29 mouse cellular contexts compared by ENCODE assay signal in the genomic region with DNA sequence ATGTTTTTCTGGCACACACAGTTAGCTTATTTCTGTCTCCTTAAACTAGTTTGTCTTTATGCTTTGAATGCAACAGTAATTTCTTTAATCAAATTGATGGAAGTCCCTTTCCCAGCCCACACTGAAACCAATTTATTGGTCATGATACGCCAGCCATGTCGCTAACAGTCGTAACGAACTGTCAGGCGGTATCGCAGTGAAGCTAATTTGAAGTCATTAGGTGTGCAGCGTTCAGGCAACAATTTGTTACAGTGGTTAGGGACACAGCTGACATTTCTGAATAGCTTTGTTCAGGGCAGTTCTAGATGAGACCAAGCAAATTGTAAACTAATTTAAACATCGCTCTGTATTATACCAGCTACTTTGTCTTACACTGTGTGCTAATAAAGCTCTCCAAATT.
A peak's percentile ranks its signal among the peaks of the same experiment; 100 is the strongest.
DNase-seq lines count a peak whose midpoint lies in the region; ATAC-seq lines count a peak whose summit lies in the region.
"Had no signal": no experiment of that assay in that cellular context is flagged by ENCODE, and none has a peak within 500 bp of the region (broad histone marks: within the 10 kb centered on the region; RNA-seq: fewer than 3 reads in every experiment).

No protein-coding gene starts in this region.

- no peaks in the 10 kb centered on the region for H3K27me3 ChIP-seq in hindbrain, embryonic 12.5 days
- no peaks in the 10 kb centered on the region for H3K27me3 ChIP-seq in hindbrain, embryonic 13.5 days
- H3K27me3 ChIP-seq: CH12.LX; embryonic facial prominence, embryonic 13.5 days; embryonic facial prominence, embryonic 15.5 days had no signal

- no peaks in the 10 kb centered on the region for H3K36me3 ChIP-seq in hindbrain, embryonic 12.5 days
- no peaks in the 10 kb centered on the region for H3K36me3 ChIP-seq in hindbrain, embryonic 13.5 days
- H3K36me3 ChIP-seq: embryonic facial prominence, embryonic 13.5 days; embryonic facial prominence, embryonic 15.5 days; forebrain, embryonic 10.5 days; forebrain, embryonic 12.5 days; G1E had no signal

- WGBS in hindbrain, embryonic 12.5 days = 58% methylated on average over 8 of the region's 8 CpGs
- 48% methylated on average over 8 of the region's 8 CpGs for WGBS in hindbrain, embryonic 13.5 days

- no peak overlapping the region for H3K4me3 ChIP-seq in hindbrain, embryonic 12.5 days
- H3K4me3 ChIP-seq in hindbrain, embryonic 13.5 days = no peak overlapping the region
- H3K4me3 ChIP-seq: embryonic facial prominence, embryonic 13.5 days; embryonic facial prominence, embryonic 15.5 days; erythroblast, embryonic 14.5 days; forebrain, embryonic 10.5 days; forebrain, embryonic 12.5 days had no signal

- peaks cover 14% of the 10 kb centered on the region for H3K4me1 ChIP-seq in hindbrain, embryonic 12.5 days
- H3K4me1 ChIP-seq in hindbrain, embryonic 13.5 days (replicated peaks) = peaks cover 13% of the 10 kb centered on the region
- H3K4me1 ChIP-seq: embryonic facial prominence, embryonic 13.5 days; embryonic facial prominence, embryonic 15.5 days had no signal

- 0 out of 2 replicates have a peak, but pooled peaks have one; percentile 29 for ATAC-seq in hindbrain, embryonic 12.5 days (ENCODE audit: low FRiP score)
- ATAC-seq in hindbrain, embryonic 13.5 days (ENCODE audit: low FRiP score) = no peak
- ATAC-seq: activated CD4-positive, CD25-positive, alpha-beta regulatory T cell, adult 4 months; CD4-positive, CD25-positive, alpha-beta regulatory T cell, adult 4 months; forebrain, embryonic 14.5 days; forebrain, embryonic 16.5 days; Patski had no signal

- no peak overlapping the region for H3K9ac ChIP-seq in hindbrain, embryonic 12.5 days
- H3K9ac ChIP-seq in hindbrain, embryonic 13.5 days = no peak overlapping the region
- H3K9ac ChIP-seq: embryonic facial prominence, embryonic 13.5 days; embryonic facial prominence, embryonic 15.5 days; forebrain, embryonic 12.5 days had no signal

- H3K4me2 ChIP-seq in hindbrain, embryonic 12.5 days (replicated peaks) = no peak overlapping the region
- H3K4me2 ChIP-seq in hindbrain, embryonic 13.5 days = no peak overlapping the region
- H3K4me2 ChIP-seq: embryonic facial prominence, embryonic 13.5 days; embryonic facial prominence, embryonic 15.5 days; forebrain, embryonic 12.5 days had no signal

- no peak overlapping the region for H3K27ac ChIP-seq in hindbrain, embryonic 12.5 days
- H3K27ac ChIP-seq in hindbrain, embryonic 13.5 days = no peak overlapping the region
- H3K27ac ChIP-seq: embryonic facial prominence, embryonic 13.5 days; embryonic facial prominence, embryonic 15.5 days; forebrain, embryonic 10.5 days; forebrain, embryonic 12.5 days had no signal

- peak; percentile 11 for DNase-seq in embryo, embryonic 10 days (ENCODE audit: low spot score)
- no peak for DNase-seq in embryo, embryonic 10.5 days (ENCODE audit: low spot score)
- DNase-seq in retina, postnatal 1 day = peak; percentile 40
- DNase-seq in gastrocnemius, adult 8-10 months (ENCODE audit: low spot score in 2 of 2) = no peak
- DNase-seq: adrenal gland, adult 8-10 months; adrenal gland, postnatal 14 days; adrenal gland, postnatal 36 days; B cell, adult 2 months; cerebellum, adult 11 months; cerebellum, adult 18-20 months; cerebellum, adult 8-10 months; cerebellum, adult 9-11 months; cerebellum, postnatal 14 days; cerebellum, postnatal 36 days; embryo, embryonic 11 days had no signal

- no peaks in the 10 kb centered on the region for H3K9me3 ChIP-seq in hindbrain, embryonic 12.5 days (replicated peaks)
- H3K9me3 ChIP-seq in hindbrain, embryonic 13.5 days = no peaks in the 10 kb centered on the region
- H3K9me3 ChIP-seq: embryonic facial prominence, embryonic 13.5 days; embryonic facial prominence, embryonic 15.5 days; forebrain, embryonic 10.5 days; forebrain, embryonic 12.5 days had no signal

Comparison
In these comparisons a context has a peak if more than half of its experiments do, and no peak if none do; other contexts are left out.
1. DNase-seq: peak in embryo, embryonic 10 days (single experiment) and retina, postnatal 1 day (single experiment); none in embryo, embryonic 10.5 days (single experiment) and gastrocnemius, adult 8-10 months (0 of 2).